Mouse (Mus musculus): ENCODE results near the gene Nlrx1.
"Not testable (repeated sequence)": the region's sequence is repeated elsewhere in the genome, so short reads cannot be mapped to it uniquely, and the experiment has no call there.

Gene Nlrx1

DNA sequence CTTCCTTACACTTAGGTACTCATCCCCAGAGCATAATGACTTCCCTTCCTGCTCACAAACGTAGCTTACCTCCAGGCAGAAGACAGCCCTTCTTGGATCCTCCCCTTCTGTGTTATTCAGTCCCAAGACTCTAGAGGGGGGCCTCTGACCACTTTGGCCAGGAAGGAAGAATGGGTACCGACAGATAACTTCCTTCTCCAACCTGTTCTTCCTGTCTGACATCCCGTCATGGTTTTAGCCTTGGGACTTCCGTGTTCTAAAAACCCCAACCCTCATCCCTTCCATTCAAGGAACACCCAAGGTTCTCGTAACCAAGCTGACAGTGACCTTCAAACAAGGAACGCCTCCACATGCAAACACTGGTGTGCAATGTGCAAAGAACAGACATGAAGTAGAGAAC lies at the start of gene Nlrx1:
Gene Nlrx1, minus strand, starts transcription at position 168 of the 400 bp plus-strand sequence.
- DNase-seq (ENCODE audit: low spot score): no peak

- DNase-seq (ENCODE audit: low spot score): no peak
These were observed 49.1 kb upstream of the Nlrx1 start for GRCm38 (mm10) chr9:44317452-44317851.

DNA sequence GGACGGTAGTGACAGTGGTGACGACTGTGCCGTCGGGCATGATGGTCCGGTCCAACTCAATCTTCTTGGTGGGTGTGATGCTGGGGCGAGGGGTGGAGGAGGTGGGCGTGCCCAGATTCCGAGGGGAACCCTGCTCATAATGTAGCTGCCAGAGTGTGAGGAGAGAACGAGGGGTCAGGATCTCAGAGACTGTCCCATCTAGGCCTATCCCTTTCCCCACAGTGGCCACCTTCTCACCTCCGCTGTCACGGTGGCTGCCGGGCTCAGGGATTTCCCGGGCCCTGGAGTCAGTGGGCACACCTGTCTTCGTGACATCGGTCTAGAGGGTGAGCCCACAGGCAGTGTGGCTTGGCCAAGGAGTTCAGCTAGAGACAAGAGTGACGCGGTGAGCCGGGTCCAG lies 46.5 kb upstream of the Nlrx1 start:
- DNase-seq (ENCODE audit: low spot score): no peak

DNA sequence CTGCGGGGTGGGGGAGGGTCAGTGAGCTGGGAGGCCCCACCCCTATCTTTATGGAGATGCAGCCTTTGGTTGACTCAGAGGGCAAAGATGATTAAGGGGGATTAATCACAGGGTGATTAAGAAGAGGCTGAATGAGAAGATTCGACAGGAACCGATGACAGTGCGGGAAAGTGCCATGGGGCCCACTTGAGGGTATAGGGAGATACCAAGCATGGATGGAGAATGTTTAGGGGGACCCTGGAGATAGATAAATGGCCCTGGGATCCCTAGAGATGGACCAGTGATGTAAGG lies 45.8 kb upstream of the Nlrx1 start:
- DNase-seq (ENCODE audit: low spot score): no peak

DNA sequence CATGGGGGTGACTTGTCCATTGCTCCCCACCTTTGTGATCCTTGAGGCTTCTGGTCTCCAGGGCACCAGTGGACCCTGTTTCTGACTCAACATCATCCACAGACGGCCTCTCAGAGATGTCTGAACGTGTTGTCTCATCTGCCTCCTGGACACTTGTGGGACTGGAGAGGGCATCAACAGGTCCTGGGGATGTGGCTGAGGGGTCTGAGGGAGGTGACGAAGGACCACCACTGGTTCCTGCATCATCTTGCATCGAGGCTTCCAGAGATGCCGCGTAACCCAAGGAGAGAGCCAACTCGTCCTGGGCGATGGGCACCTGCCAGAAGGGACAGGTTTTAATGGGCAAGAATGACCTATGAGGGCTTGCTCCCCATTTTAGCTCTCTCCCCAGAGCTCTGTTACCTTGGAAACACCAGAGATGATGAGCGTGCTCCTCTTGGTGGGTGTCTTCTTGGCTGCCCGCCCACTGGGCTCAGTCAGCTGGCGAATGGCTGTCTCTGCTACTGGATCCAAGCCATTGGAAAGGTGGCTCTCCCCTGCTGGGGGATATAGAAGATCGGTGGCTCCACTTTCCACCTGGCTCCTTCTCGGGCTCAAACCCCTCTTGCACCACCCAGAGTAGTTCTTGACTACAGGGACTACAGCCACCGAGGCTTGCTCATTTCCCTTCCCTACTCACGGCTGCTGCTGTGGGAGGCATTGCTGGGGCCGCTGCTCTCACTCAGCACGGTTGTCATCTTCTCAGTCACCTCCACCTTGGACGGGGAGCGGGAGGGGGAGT lies 45.3 kb upstream of the Nlrx1 start:
- DNase-seq (ENCODE audit: low spot score): no peak

GRCm38 (mm10) chr9:44311136-44312134 lies 43.0 kb upstream of the Nlrx1 start:
- no peak for DNase-seq (ENCODE audit: low spot score)

DNA sequence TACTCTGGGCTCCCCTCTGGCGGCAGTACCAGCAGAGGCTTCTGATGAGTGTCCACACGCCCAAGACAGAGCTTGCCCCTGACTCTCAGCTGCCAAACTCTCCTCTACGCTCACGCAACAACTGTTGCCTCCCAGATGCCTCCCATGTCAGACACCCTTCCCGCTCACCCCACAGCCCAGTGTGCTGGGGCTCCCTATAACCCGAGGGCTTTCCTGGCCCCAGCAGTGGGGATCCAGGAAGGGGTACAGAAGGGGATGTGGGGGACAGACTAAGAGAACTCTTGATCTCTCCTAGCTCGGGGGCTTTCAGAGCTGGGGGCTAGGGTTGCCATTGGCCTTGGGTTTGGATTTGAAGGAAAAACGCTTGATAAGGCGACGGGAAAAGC lies 42.3 kb upstream of the Nlrx1 start:
- DNase-seq (ENCODE audit: low spot score): no peak

DNA sequence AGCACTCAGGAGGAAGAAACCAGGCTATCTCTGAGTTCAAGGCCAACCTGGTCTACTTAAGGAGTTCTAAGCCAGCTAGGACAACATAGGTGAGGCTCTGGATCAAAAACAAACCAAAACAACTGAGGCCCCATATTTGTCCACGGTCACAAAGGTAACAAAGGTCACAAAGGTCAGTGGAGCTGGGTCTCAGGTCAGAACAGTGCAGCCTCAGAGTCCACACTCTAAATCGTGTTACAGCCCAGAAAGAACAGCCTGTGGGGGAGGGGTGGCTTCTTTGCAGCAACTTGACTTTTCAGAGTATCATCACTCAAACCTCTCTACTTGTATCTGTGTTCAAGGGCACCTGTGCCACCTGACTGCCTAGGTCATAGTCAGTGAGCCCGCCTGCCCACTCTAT lies 41.4 kb upstream of the Nlrx1 start:
- DNase-seq (ENCODE audit: low spot score): no peak

GRCm38 (mm10) chr9:44307248-44307647 lies 38.8 kb upstream of the Nlrx1 start:
- DNase-seq (ENCODE audit: low spot score): no peak

DNA sequence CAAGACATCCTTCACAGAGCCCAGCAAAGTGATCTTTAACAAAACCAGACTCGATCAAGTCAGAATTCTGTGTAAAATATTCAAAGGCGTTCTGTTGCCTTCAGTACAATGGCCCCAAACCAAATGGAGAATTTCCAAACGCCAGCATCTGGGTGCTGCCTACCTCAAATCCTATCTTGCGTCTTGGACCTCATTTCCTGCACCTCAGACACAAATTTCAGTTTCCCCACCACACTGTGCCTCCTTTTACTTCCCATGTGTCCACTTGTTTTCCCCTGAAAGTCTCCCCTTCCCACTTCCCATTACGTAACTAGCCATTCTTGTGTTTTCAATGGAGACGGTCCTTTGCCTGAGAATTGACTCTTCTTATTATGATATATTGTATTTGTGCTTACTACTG lies 38.1 kb upstream of the Nlrx1 start:
- DNase-seq (ENCODE audit: low spot score): no peak

DNA sequence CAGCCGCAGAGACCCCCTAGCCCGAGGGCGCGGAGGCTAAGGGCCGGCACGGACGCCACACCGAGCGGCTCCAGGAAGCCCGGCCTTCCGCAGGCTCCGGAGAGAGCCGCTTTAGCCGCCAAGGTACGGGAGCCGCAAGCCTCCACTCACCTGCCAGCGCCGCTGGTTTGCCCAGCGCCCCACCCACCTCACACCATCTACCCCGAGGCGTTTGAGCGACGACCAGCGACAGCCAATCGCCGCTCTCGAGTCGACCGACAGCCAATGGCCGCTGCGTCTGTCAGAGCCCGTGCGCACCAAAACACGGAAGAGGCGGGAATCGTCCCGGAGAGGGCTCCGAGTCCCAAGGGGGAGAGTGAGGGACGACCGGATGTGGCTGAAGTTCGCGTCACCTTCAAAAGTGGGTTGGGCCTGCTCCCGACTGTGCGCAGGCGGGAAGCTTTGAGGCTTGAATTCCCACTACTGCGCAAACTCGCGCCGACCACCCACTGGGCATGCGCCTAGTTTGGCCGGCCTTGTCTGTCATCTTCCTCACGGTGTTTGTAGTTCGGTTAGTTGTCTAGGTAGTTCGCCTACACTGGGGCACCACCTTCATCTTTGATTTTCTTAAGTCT lies 37.2 kb upstream of the Nlrx1 start, which contains the start of gene Hinfp:
Gene Hinfp, minus strand, starts transcription at position 206 of the 614 bp plus-strand sequence.
- DNase-seq (ENCODE audit: low spot score): peak; percentile 99

DNA sequence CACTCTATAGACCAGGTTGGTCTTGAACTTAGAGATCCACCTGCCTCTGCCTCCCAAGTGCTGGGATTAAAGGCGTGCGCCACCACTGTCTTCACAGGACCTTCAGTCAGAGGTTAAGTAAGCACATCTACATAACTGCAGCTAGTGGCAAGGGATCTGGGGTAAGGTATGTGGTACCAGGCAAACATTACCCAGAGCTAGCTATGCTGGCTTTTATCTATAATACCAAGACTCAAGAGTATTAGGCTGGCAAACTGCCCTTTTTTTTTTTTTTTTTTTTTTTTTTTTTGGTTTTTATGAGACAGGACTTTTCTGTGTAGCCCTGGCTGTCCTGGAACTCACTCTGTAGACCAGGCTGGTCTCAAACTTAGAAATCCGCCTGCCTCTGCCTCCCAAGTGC lies 31.6 kb upstream of the Nlrx1 start:
- DNase-seq (ENCODE audit: low spot score): not testable (repeated sequence)

- peak; percentile 66 for DNase-seq (ENCODE audit: low spot score)
These were observed 24.1 kb upstream of the Nlrx1 start for GRCm38 (mm10) chr9:44292490-44292889.

DNA sequence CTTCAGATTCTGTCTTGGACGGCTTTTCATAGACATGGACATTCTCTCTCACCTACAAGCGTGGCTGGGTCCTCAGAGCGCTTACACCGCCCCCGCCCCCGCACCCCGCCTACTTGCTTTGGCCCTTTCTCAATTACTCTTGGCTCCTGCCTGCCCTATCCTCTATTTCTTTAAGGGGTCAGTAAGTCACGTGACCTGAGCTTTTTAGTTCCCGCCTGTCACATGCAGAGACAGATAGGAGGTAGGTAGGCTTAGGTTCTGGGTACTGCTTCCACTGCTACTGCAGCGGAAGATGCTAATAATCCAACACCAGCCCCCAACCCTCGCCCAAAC lies 20.5 kb upstream of the Nlrx1 start:
- DNase-seq (ENCODE audit: low spot score): peak; percentile 22

DNA sequence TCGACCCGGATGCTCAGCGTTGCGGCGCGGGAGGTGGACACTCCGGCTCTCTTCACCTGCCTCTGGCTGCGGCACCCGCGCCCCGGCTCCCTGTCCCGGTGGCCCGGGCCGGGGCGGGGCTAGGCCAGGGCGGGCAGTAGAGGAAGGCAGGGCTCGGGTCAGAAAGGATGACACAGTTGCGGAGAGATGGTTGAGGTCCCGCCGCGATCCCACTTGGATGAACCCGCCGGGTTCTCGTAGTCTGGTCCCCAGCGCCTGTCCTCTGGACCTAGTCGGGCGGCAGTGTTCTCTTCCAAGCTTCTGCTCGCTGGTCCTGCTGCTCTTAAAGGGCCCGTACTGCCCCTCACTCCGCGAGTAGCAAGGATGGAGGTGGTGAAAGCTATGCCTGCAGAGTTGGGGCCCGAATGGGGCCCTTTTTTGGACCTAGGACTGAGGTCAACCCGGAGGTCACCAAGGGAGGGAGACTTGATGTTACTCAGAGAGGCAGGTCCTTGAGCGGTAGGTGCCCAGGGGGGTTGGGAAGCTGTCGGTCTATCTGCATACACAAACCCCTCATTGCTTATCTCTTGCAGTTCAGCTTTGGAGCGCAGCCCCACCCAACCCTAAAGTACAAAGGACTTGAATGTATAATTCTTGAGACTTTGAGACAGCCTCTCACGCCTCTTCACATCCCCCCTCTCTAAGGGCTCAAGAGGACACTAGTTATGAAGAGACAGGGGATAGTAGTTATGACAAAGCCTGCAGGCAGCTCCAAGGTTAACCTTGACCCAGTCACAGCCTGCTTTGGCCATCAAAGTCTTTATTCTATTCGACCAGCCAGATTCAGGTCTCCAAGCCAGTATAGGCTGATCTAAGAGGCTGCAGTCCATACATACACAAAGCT lies 19.9 kb upstream of the Nlrx1 start, which contains the start of gene Abcg4:
Gene Abcg4, minus strand, starts transcription at position 540 of the 883 bp plus-strand sequence.
- peak; percentile 64 for DNase-seq (ENCODE audit: low spot score)

DNA sequence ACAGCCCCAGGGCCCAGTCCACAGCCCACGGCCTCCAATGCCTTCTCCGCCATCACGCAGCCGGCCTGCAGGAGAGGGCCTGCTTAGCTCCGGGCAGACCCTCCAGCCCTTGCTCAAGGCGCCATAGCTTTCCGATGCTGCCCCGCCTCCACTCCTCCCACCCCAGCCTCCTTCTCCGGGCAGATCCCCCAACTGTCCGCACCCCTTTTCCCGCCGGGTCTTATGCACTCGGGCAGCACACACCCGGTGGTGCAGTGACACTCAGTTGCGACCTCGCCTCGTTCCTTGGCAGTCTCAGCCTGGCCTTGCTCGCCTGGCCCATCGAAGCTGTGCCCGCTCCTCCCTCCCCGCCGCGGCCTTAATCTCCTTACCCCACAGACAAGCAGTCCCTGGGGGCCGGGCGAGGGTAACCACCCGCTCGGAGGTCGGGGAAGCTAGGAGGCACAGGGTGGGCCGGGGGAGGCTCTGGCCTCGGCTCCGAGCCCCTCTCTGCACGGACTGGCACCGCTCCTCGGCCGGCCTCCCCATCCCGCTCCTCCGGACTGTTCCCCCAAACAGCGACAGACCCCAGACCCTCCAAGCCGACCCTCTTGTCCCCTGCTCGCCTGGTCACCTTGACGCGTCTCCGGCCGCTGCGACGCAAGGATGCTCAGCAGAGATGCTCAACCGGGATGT lies 19.1 kb upstream of the Nlrx1 start:
- peak; percentile 62 for DNase-seq (ENCODE audit: low spot score)

DNA sequence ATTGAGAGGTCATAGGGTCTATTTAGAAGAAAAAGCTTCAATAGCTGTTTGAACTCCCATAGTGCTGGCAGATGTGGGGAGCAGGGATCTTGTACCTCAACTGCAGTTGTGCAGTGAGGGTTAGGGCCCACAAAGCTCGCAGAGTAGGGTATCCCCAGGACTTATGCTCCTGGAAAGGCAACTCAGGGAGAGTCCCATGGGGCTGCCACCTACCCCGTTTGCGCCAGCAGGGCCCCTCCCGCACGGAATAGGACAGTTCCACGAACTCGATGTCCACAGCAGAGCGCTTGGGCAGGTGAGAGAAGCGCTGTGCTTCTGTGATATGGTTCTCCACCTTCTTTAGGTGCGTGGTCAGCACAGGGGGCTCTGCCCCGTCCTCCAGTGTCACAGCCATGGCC lies 18.6 kb upstream of the Nlrx1 start:
- DNase-seq (ENCODE audit: low spot score): no peak

- no peak for DNase-seq (ENCODE audit: low spot score)
These were observed 18.0 kb upstream of the Nlrx1 start for GRCm38 (mm10) chr9:44286256-44286850.

GRCm38 (mm10) chr9:44283183-44283582 lies 14.8 kb upstream of the Nlrx1 start:
- no peak for DNase-seq (ENCODE audit: low spot score)

- DNase-seq (ENCODE audit: low spot score): no peak
These were observed 1.6 kb upstream of the Nlrx1 start for GRCm38 (mm10) chr9:44269973-44270372.

DNA sequence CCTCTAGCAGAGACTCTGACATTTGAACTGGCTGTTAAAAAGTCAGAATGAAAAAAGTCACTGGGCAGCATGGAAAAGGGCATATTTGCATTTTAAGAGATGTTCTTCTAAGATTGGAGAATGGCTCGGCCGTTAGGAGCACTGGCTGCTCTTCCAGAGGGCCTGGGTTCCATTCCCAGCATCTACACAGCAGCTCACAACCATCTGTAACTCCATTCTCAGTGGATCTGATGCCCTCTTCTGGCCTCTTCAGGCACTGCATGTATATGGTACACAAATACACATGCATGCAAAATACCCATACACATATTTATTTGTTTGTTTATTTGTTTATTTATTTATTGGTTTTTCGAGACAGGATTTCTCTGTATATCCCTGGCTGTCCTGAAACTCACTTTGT lies 678 bp upstream of the Nlrx1 start:
- DNase-seq (ENCODE audit: low spot score): peak; percentile 39
